ENCODE assay signal across 14 mouse cellular contexts in the genomic region with DNA sequence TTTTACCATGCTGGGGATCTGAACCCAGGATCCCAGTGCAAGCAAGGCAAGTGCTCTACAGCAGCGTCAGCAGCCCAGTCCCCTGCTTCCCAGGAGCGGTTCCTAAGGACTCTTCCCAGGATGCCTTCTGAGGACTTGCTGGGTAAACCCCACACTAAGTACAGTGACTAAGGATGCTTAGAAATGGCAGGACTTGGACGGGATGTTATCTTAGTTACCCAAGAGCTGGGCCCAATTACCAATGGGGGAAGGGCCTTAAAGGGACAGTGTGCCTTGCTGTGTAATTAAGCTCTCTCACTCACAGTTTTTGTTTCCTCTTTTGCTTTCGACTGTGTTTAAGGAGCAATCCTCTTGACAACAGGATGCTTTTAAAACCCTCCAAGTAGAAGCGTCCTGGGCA. TPM values are rescaled to one million over a fixed set of nuclear protein-coding genes. Genes with fewer than 3 reads are reported as not detected.
DNase-seq lines count a peak whose midpoint lies in the region; ATAC-seq and TF ChIP-seq lines count a peak whose summit lies in the region.
"Had no signal": no experiment of that assay in that cellular context is flagged by ENCODE, and none has a peak within 500 bp of the region (broad histone marks: within the 10 kb centered on the region; RNA-seq: fewer than 3 reads in every experiment).

No protein-coding gene starts in this region.

- H3K4me2 ChIP-seq in kidney, postnatal 0 days (ENCODE audit: low read length): no peak overlapping the region
- H3K4me2 ChIP-seq in kidney, embryonic 14.5 days (replicated peaks; ENCODE audit: low read depth, low read length): no peak overlapping the region
- no peak overlapping the region for H3K4me2 ChIP-seq in forebrain, postnatal 0 days (ENCODE audit: low read depth)

- H3K27me3 ChIP-seq in kidney, postnatal 0 days (ENCODE audit: insufficient read depth, low read length): no peaks in the 10 kb centered on the region
- no peaks in the 10 kb centered on the region for H3K27me3 ChIP-seq in kidney, embryonic 14.5 days (ENCODE audit: control insufficient read depth, insufficient read depth, low read length)
- H3K27me3 ChIP-seq in forebrain, postnatal 0 days (ENCODE audit: insufficient read depth, low read length): peaks cover 6% of the 10 kb centered on the region; the same call in 1 of the 2 replicates

- H3K4me1 ChIP-seq in kidney, postnatal 0 days (replicated peaks; ENCODE audit: insufficient read depth, low read length): no peaks in the 10 kb centered on the region
- peaks cover 26% of the 10 kb centered on the region for H3K4me1 ChIP-seq in kidney, embryonic 14.5 days (ENCODE audit: control insufficient read depth, insufficient read depth, low read length)
- H3K4me1 ChIP-seq in forebrain, postnatal 0 days (ENCODE audit: insufficient read depth): no peaks in the 10 kb centered on the region; the same call in 1 of the 2 replicates

- H3K9ac ChIP-seq in kidney, postnatal 0 days (ENCODE audit: low read depth, low read length): no peak overlapping the region
- no peak overlapping the region for H3K9ac ChIP-seq in kidney, embryonic 14.5 days (ENCODE audit: low read depth, low read length)
- H3K9ac ChIP-seq in forebrain, postnatal 0 days: no peak overlapping the region

- H3K27ac ChIP-seq in kidney, postnatal 0 days: no peak overlapping the region
- no peak overlapping the region for H3K27ac ChIP-seq in kidney, embryonic 14.5 days (ENCODE audit: low read depth, low read length)
- no peak overlapping the region for H3K27ac ChIP-seq in forebrain, postnatal 0 days (ENCODE audit: low read depth, low read length)

- no peaks in the 10 kb centered on the region for H3K36me3 ChIP-seq in kidney, postnatal 0 days (ENCODE audit: insufficient read depth, low read length)
- no peaks in the 10 kb centered on the region for H3K36me3 ChIP-seq in kidney, embryonic 14.5 days (ENCODE audit: control insufficient read depth, insufficient read depth, low read length)
- H3K36me3 ChIP-seq in forebrain, postnatal 0 days (ENCODE audit: insufficient read depth): no peaks in the 10 kb centered on the region

- WGBS in kidney, postnatal 0 days: 12% methylated on average over 5 of the region's 5 CpGs
- 7% methylated on average over 5 of the region's 5 CpGs for WGBS in kidney, embryonic 14.5 days
- WGBS in forebrain, postnatal 0 days: 13% methylated on average over 5 of the region's 5 CpGs

- no peak for ATAC-seq in kidney, postnatal 0 days (replicated peaks; ENCODE audit: low FRiP score, low read depth)
- ATAC-seq in kidney, embryonic 14.5 days (ENCODE audit: low FRiP score, low TSS enrichment): no peak; the same call in 1 of the 2 replicates
- 0 out of 2 replicates have a peak, but pooled peaks have one; percentile 40 for ATAC-seq in forebrain, postnatal 0 days

- H3K4me3 ChIP-seq in kidney, postnatal 0 days (replicated peaks; ENCODE audit: low read depth, low read length): no peak overlapping the region
- H3K4me3 ChIP-seq in kidney, embryonic 14.5 days (ENCODE audit: low read length): no peak overlapping the region
- no peak overlapping the region for H3K4me3 ChIP-seq in forebrain, postnatal 0 days (ENCODE audit: low read depth, low read length)

- H3K9me3 ChIP-seq in kidney, postnatal 0 days (replicated peaks; ENCODE audit: low read length): no peaks in the 10 kb centered on the region
- H3K9me3 ChIP-seq in kidney, embryonic 14.5 days (ENCODE audit: control insufficient read depth, low read length): no peaks in the 10 kb centered on the region
- no peaks in the 10 kb centered on the region for H3K9me3 ChIP-seq in forebrain, postnatal 0 days (ENCODE audit: low read length)

- peak; percentile 73 for DNase-seq in heart, adult 11 months
- no peak for DNase-seq in heart, adult 8-10 months (ENCODE audit: low spot score)
- peak; percentile 78 for DNase-seq in kidney, postnatal 0 days (ENCODE audit: low spot score)
- peak; percentile 36 for DNase-seq in Muller cell, postnatal 12 days (ENCODE audit: inconsistent ontology term)
- DNase-seq in forebrain, postnatal 0 days: no peak
- no peak for DNase-seq in cerebellum, postnatal 14 days
- no peak for DNase-seq in thymus, postnatal 36 days
- DNase-seq: cerebellum, adult 8-10 months; gastrocnemius, postnatal 10 days; heart, postnatal 4 days; kidney, postnatal 36 days; thymus, adult 18-20 months had no signal

- no peak for TF ChIP-seq CTCF in kidney, postnatal 0 days (IDR thresholded peaks at IDR 0.05; ENCODE audit: low read depth)
- TF ChIP-seq CTCF in forebrain, postnatal 0 days (IDR thresholded peaks at IDR 0.05; ENCODE audit: low read depth): no peak

RNA-seq across cellular contexts. Expression of gene Sall1, which starts 22.8 kb away (rescaled TPM):
- total RNA-seq in heart, adult 8-10 months (2022): 1 to 10 TPM in 3 of 4 experiments, under 1 TPM in 1; 0.92 to 1.4 (median 1.2) TPM
- 24.6 and 25.6 TPM in 2 replicates for polyA plus RNA-seq in kidney, postnatal 0 days (2015; fragmentation: Nextera tagmentation; extraction: Ambion mirVana)
- 44.4 and 64.6 TPM in 2 replicates for polyA plus RNA-seq in kidney, embryonic 14.5 days (2014; fragmentation: Nextera tagmentation; extraction: Ambion mirVana)
- 9.3 and 11.1 TPM in 2 replicates for total RNA-seq in forebrain, postnatal 0 days (2014; rRNA removed)
- 3.1 and 4.7 TPM in 2 replicates for polyA plus RNA-seq in forebrain, postnatal 0 days (2015; fragmentation: Nextera tagmentation; extraction: Ambion mirVana)
- total RNA-seq: neutrophil, adult 5-6 weeks had no signal

Comparison
In these comparisons a context has a peak if more than half of its experiments do, and no peak if none do; other contexts are left out.
1. DNase-seq: peak in heart, adult 11 months (single experiment), kidney, postnatal 0 days (single experiment) and Muller cell, postnatal 12 days (single experiment); none in heart, adult 8-10 months (single experiment), forebrain, postnatal 0 days (single experiment), cerebellum, postnatal 14 days (0 of 2) and thymus, postnatal 36 days (0 of 2).